Mouse (Mus musculus) lung, postnatal 36 days (tissue): ENCODE results near the gene Llph.
A peak's percentile ranks its signal among the peaks of the same experiment; 100 is the strongest.
"Not testable (repeated sequence)": the region's sequence is repeated elsewhere in the genome, so short reads cannot be mapped to it uniquely, and the experiment has no call there.

Source experiments
- DNase-seq: peaks from one replicate; pipeline ENCODE4 v3.0.0; 2022; ENCODE audit warnings: mixed read lengths

Llph gene

GRCm38 (mm10) chr10:120226871-120227661 is at the start of gene Llph:
TSS of gene Llph (plus strand) at chr10:120227070.
- peak; percentile 92 for DNase-seq

DNA sequence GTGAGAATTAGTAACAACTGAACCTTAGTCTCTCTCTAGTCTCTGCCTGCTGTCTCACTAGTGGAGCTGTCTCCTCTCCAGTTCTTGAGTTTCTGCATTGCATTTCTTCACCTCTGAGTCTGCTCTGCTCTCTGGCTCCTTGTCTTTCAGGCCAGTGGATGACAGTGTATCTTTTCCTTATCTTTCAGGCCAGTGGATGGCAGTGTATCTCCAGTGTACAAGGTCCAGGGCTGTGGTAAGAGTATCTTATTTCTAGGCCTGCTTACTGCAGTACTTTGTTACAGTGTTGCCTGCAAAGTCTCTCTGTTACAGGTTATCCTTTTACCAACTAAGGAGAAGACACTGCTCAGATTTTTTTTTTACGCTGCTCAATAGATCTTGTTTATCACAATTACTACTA is 44.0 kb upstream of the Llph start:
- DNase-seq = peak; percentile 48

DNA sequence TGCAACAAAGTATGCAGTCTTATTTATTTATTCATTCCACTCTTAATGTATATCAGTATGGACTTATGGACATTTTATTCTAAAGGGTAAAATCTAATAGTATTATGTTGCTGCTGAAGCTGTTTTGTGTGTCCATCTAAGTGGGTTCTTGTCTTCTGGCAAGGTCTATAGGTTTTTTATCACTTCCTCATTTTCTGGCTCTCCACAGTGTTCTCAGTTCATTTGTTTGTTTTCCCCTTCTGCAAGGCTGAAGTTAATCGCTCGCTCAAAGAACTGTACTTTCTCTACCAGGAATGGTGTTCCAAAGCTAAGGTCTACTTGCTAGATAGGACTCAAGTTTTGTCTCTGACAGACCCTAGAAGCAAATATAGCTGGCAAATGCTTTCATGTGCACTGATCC is 43.5 kb upstream of the Llph start:
- DNase-seq = no peak

DNA sequence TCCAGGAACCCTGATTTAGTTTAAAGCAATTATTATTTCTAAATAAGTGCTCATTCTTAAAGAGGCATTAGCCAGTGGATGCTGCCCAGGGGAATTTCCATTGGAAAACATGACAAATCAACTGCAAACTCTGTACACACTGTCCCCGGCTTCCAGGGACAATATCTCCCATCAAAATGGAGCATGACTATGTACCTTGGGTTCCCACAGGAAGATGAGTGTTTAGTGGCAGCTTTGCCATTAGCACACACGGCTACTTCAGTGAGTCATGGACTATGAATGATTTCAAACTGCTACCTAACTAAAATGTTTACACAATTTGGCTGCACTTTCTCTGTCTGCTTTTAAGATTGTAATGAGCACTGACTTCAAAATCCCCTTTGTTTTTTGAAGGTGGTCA is 38.4 kb upstream of the Llph start:
- DNase-seq = no peak

DNA sequence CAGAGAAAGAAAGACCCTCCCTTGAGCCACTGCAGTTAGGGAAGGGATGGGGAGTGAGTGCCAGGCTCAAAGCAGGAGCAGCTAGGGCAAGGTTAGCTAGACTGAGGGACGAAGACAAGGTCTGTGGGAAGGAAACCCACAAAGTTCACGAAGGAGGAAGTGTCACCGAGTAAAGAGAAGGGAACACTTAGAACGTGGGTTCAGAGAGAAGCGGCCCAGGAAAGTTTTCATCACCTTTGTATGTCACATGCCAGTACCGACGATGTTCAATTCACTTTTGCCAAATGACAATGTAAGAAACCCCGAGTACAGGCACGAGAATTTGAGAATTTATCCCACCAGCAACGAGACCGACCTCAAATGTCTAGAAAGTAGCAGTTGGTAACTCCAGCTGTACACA is 37.6 kb upstream of the Llph start:
- no peak for DNase-seq

GRCm38 (mm10) chr10:120189782-120190181 is 37.1 kb upstream of the Llph start:
- DNase-seq = no peak

DNA sequence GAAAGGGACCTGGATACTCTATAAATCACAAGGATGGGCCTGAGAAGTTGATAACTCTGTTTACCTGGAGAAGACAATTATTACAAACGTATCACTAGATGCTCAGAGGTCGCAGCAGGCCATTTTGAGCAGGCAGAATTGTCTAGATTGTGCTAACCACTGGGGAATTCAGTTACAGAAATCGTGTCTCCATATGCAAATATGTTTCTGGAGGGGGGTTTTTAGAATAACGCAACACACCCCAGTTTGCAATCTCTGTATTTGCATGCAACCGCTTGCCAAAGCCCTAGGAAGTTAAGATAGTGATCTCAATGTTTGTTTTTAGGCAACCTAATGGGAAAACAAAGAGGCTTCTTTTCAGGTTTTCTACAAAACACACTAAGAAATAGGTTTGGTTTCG is 35.7 kb upstream of the Llph start:
- DNase-seq = no peak

GRCm38 (mm10) chr10:120192278-120192677 is 34.6 kb upstream of the Llph start:
- no peak for DNase-seq

DNA sequence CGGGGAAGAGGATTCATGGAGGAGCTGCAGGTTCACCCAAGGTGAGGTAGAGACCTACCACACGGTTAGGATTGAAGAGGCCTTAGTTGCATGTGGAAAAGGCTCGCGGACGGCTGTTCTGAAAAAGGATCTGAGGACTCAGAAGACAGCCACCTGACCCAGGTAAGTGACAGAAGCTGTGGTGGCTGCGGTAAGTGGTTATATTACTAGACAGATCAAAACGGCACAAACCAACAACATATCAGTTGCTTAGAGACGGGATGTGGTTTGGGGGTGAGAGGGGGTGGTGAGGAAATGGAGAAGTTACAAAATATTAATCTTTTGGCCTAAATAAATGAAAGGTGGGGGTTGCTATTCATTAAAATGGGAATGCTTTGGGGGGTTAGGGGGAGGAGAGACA is 33.6 kb upstream of the Llph start:
- DNase-seq = peak; percentile 44

- no peak for DNase-seq
Observed at GRCm38 (mm10) chr10:120197061-120197835, 29.6 kb upstream of the Llph start.

DNA sequence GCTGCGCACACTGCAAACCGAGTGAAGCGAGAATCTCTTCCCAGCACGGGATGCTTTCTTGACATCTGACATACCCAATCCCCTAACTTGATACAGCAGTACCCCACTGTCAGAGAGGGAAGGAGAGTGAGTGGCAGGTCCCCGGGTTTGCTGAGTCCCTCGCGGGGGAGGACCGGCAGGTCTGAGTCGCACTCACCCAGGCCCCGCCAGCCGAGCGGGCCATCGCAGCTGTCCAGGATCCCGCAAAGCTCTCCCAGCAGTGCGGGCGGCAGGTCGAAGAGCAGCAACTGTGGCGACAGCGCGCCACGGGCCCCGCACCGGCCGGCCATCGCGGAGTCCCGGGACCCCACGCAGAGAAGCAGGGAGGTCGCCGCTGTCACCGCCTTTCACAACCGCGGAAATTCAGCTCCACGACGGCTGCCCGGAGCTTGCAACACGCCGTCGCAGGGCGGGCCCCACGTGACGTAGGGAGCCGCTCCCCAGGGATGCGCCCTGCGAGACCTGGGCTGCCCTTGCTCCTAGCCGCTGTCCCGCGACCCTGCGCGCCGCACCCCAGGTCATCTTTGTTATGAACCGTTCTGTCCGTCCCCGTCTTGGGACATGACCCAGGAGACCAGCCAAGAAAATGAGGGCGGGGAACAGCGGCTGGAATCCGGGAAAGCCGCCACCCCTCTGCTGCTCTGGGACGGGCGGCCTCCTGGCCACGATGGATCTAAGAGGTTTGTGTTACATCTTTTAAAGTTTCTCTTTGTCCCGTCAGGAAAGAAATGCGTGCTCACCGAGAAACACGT is 25.5 kb upstream of the Llph start, which contains the start of gene Tmbim4:
Gene Tmbim4 (plus strand): TSS at position 460 of the 791 bp plus-strand sequence.
- DNase-seq = peak; percentile 83

DNA sequence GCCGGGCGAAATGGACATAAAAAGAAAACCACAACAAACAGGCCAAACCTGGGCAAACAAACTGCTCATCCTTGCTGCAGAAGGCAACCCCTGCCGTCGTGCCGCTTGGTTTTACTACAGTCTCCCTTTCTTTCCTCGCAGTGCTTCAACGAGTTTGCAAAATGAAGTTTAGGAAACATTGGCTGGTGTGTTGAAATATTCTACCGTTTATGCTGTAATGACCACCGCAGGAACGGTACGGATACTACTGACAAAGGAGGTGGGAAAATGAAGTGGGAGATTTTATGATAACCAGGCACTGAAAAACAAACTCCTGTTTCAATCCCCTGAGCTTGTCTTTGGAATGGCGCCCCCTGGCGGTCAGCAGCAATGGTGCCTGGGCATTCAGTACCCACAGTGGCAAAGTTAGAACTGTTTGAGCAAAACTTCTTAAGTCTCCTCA is 24.9 kb upstream of the Llph start, which contains the start of gene Irak3:
Gene Irak3 (minus strand): TSS at position 170 of the 442 bp plus-strand sequence.
- peak; percentile 90 for DNase-seq

DNA sequence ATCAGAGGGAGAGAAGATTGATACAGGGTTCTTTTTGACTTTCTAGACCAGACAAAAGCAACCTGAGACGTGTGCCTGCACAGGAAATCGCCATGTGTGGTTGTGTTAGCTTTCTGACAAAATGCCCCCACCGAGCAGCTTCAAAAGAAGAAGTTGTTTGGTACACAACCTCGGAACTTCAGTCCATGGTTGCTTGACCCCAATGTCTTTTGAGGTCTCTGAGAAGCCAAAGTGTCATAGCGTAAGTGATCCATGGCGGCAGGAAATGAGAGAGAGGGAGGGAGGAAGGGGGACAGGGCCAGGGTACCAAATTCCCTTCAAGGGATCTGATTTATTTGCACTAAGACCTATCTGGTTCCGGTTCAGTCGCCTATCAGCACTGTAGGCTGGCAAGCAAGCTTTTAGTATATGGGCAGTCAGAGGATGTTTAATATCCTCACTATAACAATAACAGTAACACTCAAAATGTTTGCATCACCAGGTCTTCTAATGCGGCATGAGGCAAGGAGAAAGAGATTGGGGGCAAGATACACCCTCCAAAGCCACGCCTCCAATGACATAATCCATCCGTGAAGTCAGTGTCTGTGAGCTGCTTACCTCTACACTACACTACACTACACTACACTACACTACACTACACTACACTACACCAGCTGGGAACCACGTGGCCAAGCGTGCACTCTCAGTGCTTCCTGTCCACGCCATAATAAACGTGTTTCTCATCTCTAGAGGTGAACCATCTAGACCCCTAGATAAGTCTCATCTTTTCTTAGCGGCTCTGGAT is 24.2 kb upstream of the Llph start:
- DNase-seq = no peak

- DNase-seq = no peak
Observed at GRCm38 (mm10) chr10:120204591-120205210, 22.2 kb upstream of the Llph start.

DNA sequence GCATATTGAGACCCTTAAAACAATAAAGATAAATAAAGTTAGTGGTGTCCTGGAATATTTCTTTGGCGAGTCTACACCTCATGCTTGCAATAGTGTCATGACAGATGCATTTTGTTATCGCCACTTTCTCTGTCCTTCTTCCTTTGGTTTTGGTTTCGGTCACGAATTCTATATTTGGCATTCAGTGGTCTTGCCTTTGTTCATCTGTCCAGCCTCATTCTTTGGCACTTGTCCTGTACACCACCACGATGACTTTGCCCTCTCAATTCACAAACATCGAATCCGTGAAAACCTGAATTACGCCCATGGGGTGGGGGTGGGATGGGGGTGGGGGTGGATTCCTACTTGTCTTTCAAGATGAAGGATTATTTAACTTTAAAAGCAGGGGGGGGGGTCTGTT is 18.9 kb upstream of the Llph start:
- no peak for DNase-seq

- peak; percentile 92 for DNase-seq
Observed at GRCm38 (mm10) chr10:120208575-120209538, 18.0 kb upstream of the Llph start.

- no peak for DNase-seq
Observed at GRCm38 (mm10) chr10:120209539-120209925, 17.3 kb upstream of the Llph start.

DNA sequence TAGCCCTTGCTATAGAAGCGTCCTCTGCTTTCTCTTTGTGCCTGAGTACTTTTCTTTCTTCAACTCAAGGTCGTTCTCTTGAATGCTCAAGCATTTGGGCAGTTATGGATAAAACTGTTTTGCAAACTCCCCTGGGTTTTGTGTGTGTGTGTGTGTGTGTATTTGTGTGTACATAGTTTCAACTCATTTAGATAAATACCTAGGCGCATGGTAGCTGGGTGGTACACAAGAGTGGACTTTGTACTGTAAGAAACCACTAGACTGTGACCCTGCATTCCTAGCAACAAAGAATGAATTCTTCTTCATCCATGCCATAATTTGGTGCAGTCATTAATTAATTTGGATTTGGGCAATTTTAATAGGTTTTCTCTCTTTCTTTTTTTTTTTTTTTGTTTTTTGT is 16.8 kb upstream of the Llph start:
- DNase-seq = no peak

DNA sequence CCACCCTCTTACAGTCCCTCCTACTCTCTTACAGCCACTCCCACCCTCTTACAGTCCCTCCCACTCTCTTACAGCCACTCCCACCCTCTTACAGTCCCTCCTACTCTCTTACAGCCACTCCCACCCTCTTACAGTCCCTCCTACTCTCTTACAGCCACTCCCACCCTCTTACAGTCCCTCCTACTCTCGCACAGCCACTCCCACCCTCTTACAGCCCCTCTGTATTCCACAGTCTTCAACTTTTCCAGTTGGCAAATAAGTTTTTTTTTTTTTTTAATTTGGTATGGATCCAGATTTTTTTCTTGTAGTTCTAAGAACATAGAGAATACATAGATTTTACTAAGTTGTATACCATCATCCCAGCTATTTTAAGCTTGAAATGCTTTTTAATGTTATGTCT is 9.8 kb upstream of the Llph start:
- DNase-seq = not testable (repeated sequence)

DNA sequence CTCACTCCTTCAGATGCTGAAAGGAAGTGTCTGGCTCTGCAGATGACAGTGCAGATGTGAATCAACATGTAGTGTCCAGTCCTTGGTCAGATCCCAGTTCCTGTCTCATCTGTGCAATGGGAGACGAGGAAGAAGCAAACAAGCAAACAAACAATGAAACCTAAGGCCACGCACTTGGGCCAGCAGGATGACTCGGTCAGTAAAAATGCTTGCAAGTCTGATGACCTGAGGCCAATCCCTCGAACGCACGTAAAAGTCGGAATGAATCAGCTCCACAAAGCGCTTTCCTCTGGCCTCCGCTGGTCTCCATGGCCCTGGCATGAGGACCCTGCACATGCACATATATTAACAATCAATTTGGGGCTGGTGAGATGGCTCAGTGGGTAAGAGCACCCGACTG is 7.9 kb upstream of the Llph start:
- no peak for DNase-seq
